Mouse (Mus musculus): ENCODE measurements around the gene Rap2a.
A peak's percentile ranks its signal among the peaks of the same experiment; 100 is the strongest.

- TF ChIP-seq CTCF (IDR thresholded peaks at IDR 0.05; ENCODE audit: low read depth) (peak; percentile 44), EP300 (IDR thresholded peaks at IDR 0.05; ENCODE audit: low read depth) (no peak)
Measured at GRCm38 (mm10) chr14:120432773-120433172, 45.5 kb upstream of the Rap2a start.

All from heart, postnatal 0 days (tissue).